Mouse (Mus musculus): ENCODE results near the gene Gng2. TPM values are rescaled to one million over a fixed set of nuclear protein-coding genes. Genes with fewer than 3 reads are reported as not detected.

Gng2 gene
- polyA plus RNA-seq, 1 experiment: 16.1 TPM

DNA sequence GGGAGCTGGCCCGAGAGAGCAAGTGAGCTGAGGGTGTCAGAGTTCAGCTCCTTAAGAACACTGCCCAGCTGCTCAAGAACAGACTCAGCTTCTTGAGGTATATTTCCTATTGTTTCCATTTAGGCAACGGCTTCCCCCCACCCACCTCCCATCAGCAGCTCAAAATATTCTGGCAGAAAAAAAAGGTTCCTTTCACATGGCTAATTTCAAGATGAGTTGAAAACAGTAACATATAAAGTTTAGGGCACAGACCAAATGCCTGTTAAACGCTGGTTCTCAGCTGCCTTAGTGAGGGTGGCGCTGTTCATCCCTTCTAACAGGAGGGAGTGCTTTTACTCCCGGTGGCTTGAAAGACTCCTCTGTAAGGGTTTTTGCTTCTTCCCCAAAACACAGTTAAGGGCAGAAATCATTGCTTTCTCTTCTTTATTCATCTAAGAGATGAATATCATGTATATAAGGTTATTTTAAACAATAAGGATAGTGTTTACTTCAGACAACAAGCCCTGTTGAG is 8.4 kb downstream of the Gng2 start:
- H3K4me1 ChIP-seq (ENCODE audit: control insufficient read depth, insufficient read depth, low read length): no peaks in the 10 kb centered on the region; the same call in 1 of the 2 replicates
- H3K4me3 ChIP-seq (replicated peaks; ENCODE audit: extremely low read depth, low read depth, low read length): no peak overlapping the region
- DNase-seq: no peak
- no peak for TF ChIP-seq POLR2A (IDR thresholded peaks at IDR 0.05; ENCODE audit: borderline replicate concordance, extremely low read depth, low read depth, low read length)
- no peak for TF ChIP-seq CTCF (IDR thresholded peaks at IDR 0.05; ENCODE audit: insufficient read depth, low read length)
- WGBS: 52% methylated on average over 5 of the region's 5 CpGs

DNA sequence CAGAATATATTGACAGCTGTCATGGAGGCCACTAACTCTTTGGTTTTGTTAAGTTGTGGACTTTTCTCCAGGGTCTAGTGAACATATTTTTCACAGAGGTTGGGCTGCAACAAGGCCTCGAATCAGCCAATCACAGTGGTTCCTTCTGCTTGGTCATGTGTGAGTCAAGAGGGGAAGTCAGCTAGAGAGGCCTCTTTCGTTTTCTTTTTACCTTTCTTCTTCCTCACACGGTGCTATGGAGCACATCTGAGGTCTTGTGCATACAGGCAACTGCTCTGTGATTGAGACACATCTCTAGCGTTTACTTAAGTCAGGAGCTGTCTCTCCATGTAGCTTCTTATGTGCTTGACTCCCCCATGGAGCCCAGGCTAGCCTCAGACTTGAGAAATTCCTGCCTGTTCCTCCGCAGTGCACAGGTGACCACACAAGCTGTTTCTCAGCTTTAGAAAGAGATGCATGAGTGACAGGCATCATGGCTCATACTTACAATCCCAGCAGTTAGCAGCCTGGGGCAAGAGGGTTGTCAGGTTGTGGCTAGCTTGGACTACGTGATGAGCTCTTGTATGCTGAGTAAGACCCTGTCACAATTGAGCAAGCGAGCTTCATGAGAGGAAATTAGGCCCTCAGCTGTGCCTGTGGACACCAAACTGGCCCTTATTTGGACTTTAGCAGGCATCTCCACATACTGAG is 9.0 kb downstream of the Gng2 start:
- DNase-seq: no peak
- 66% methylated on average over 7 of the region's 7 CpGs for WGBS
- TF ChIP-seq POLR2A (IDR thresholded peaks at IDR 0.05; ENCODE audit: borderline replicate concordance, extremely low read depth, low read depth, low read length) (no peak), CTCF (IDR thresholded peaks at IDR 0.05; ENCODE audit: insufficient read depth, low read length) (no peak)
- H3K4me3 ChIP-seq (replicated peaks; ENCODE audit: extremely low read depth, low read depth, low read length): no peak overlapping the region
- H3K4me1 ChIP-seq (ENCODE audit: control insufficient read depth, insufficient read depth, low read length): no peaks in the 10 kb centered on the region; the same call in 1 of the 2 replicates

DNA sequence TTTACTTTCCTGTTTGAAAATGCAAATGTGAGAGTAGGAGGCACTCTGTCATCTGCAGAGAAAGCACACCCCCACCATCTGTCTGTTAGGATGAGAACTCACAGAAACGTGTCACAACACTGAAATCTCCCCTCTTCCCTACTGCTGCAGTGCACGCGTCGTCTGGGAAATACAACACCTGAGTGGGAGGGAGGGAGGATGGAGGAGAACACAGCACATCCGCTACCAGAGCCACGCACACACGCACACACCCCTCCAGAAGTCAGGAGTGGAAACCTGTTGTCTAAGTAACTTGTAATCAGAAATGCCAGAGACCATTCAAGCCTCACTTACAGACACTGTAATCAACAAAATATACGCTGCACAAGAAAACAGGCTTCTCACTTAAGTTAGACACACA is 9.9 kb downstream of the Gng2 start:
- no peak for DNase-seq
- no peak overlapping the region for H3K4me3 ChIP-seq (replicated peaks; ENCODE audit: extremely low read depth, low read depth, low read length)
- no peaks in the 10 kb centered on the region; the same call in 1 of the 2 replicates for H3K4me1 ChIP-seq (ENCODE audit: control insufficient read depth, insufficient read depth, low read length)
- TF ChIP-seq CTCF (IDR thresholded peaks at IDR 0.05; ENCODE audit: insufficient read depth, low read length) (no peak), POLR2A (IDR thresholded peaks at IDR 0.05; ENCODE audit: borderline replicate concordance, extremely low read depth, low read depth, low read length) (no peak)
- 83% methylated on average over 8 of the region's 8 CpGs for WGBS

DNA sequence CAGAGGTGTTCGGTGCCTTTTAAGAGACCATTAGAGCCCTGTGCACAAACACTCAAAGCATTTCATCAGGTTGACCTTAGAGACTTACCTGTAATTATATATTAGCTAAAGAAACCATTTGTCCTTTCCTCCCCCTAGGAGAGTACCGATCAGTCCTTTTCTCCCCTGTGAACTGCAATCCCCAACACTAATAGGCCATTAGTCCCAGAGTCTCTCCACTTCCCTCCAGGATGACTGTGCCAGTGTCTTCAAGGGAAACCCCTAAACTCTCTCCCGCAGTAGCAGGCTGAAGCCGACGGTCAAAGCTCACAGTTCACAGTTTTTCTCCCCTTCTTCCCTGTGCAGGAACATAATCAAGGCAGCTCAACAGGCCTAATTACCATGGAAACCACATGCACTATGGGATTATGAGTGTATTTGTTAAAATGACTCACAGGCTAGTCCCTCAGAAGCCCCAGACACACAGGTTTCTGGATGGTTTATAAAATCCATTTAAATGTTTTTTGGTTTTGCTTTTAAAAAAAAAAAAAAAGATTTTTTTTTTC is 13.4 kb downstream of the Gng2 start:
- Histone ChIP-seq H3K4me1 (ENCODE audit: control insufficient read depth, insufficient read depth, low read length) (no peaks in the 10 kb centered on the region; the same call in 1 of the 2 replicates), H3K4me3 (replicated peaks; ENCODE audit: extremely low read depth, low read depth, low read length) (no peak overlapping the region)
- DNase-seq: no peak
- WGBS: 56% methylated on average over 5 of the region's 5 CpGs
- TF ChIP-seq POLR2A (IDR thresholded peaks at IDR 0.05; ENCODE audit: borderline replicate concordance, extremely low read depth, low read depth, low read length) (no peak), CTCF (IDR thresholded peaks at IDR 0.05; ENCODE audit: insufficient read depth, low read length) (no peak)

DNA sequence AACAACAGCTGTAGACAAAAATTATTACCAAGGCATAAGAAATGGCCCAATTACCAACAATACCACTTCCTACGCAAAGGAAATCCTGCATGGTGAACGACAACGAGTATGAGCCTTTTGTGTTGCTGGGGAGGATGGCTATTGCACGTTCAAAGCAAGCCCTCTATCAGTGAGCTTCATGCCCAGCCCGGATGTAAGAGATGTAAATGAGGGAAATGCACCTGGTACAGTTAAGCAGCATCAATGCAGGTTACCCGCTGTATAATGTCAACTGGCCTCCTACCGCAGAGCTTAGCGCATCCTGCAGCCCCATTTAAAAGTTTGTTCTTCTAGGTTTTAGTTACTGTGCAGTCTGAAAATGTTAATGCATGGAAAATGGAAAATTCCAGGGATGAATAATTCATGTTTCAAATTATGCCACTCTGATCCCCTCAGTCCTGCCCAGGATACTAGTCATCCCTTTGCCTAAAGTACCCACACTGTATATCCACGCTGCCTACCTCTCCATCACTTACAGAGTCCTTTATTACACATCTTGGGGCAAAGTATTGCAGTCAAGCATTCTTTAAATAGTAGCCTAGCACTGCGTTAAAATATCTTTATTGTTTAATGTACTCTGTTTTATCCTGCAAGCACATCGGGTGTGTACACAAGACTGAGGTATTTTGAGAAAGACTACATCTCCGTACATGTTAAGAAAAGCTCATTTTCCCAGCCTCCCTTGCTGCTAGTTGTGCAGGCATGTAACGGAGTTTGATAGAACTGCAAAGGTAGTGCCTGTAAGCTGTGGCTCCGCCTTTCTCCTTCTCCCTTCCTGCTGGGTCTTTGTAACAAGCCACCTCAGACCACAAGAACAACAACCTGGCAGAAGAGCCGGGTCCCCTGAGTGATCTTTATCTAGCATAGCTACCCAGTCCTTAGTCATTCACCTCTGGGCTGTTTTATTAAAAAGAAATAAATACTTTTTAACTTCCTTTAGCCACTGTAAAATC is 15.2 kb downstream of the Gng2 start:
- TF ChIP-seq CTCF (IDR thresholded peaks at IDR 0.05; ENCODE audit: insufficient read depth, low read length): no peak
- no peak for TF ChIP-seq POLR2A (IDR thresholded peaks at IDR 0.05; ENCODE audit: borderline replicate concordance, extremely low read depth, low read depth, low read length)
- H3K4me1 ChIP-seq (ENCODE audit: control insufficient read depth, insufficient read depth, low read length): no peaks in the 10 kb centered on the region; the same call in 1 of the 2 replicates
- H3K4me3 ChIP-seq (replicated peaks; ENCODE audit: extremely low read depth, low read depth, low read length): no peak overlapping the region
- DNase-seq: no peak
- WGBS: 63% methylated on average over 15 of the region's 15 CpGs

DNA sequence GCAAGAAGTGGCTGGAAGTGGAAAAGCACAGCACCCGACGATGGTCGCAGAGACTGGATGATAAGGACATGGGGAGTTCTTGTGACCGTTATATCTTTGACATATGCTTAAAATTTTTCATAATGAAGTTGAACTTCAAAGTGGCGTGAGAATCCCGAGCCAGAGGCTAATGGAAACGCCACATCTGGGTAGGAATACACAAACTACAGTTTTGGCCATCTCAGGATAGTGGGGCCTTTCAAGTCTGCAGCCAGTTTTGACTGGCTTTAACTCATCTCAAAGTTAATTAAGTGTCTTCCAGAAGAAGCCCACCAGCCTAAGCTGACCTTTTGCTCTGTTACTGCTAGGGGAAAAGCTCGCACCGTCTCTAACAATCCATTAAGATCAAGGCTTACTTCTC is 17.6 kb downstream of the Gng2 start:
- WGBS: 72% methylated on average over 9 of the region's 9 CpGs

DNA sequence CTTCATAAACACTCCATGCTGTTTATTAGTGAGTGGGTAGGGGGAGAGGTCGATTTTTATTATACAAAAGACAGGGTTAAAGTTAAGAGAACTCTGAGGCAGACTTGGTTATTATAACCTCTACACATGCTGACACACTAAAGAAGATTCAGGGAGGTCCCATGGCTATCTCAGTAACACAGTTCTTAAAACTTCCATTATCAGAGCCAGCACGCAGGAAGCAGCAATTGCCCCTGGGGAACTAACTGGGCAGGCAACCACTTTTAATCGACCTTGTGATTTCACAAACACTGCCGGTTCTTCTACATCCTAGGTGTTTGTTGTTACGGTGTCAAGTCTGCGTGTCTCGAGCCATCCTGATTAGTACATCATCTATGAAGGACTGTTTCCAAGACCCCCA is 22.4 kb downstream of the Gng2 start:
- 77% methylated on average over 7 of the region's 7 CpGs for WGBS
- no peak overlapping the region for H3K4me3 ChIP-seq (replicated peaks; ENCODE audit: extremely low read depth, low read depth, low read length)
- no peak for TF ChIP-seq POLR2A (IDR thresholded peaks at IDR 0.05; ENCODE audit: borderline replicate concordance, extremely low read depth, low read depth, low read length)
- no peak for TF ChIP-seq CTCF (IDR thresholded peaks at IDR 0.05; ENCODE audit: insufficient read depth, low read length)
- DNase-seq: no peak
- H3K4me1 ChIP-seq (ENCODE audit: control insufficient read depth, insufficient read depth, low read length): no peaks in the 10 kb centered on the region

More for the DNA sequence above, 17.6 kb downstream of the Gng2 start:
- no peaks in the 10 kb centered on the region; the same call in 1 of the 2 replicates for H3K4me1 ChIP-seq (ENCODE audit: control insufficient read depth, insufficient read depth, low read length)
- no peak for DNase-seq
- no peak overlapping the region for H3K4me3 ChIP-seq (replicated peaks; ENCODE audit: extremely low read depth, low read depth, low read length)
- TF ChIP-seq POLR2A (IDR thresholded peaks at IDR 0.05; ENCODE audit: borderline replicate concordance, extremely low read depth, low read depth, low read length): no peak
- TF ChIP-seq CTCF (IDR thresholded peaks at IDR 0.05; ENCODE audit: insufficient read depth, low read length): no peak

DNA sequence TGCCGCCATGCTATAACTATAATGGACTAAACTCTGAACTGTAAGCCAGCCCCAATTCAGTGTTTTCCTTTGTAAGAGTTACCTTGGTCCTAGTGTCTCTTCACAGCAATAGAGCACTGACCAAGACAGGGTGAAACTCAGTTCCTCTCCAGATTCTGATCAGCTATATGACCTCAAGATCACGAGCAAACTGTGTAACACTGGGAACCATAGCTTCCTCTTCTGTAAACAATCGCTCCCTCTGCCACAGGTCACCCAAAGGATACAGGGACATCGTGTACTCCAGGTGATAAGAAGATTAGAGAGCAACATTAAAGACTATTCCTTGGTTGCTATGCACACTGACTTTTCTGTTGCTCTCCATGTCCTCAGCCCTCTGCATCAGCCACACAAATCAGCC is 26.6 kb downstream of the Gng2 start:
- TF ChIP-seq CTCF (IDR thresholded peaks at IDR 0.05; ENCODE audit: insufficient read depth, low read length) (no peak), POLR2A (IDR thresholded peaks at IDR 0.05; ENCODE audit: borderline replicate concordance, extremely low read depth, low read depth, low read length) (no peak)
- no peak for DNase-seq
- Histone ChIP-seq H3K4me1 (ENCODE audit: control insufficient read depth, insufficient read depth, low read length) (no peaks in the 10 kb centered on the region), H3K4me3 (replicated peaks; ENCODE audit: extremely low read depth, low read depth, low read length) (no peak overlapping the region)
- 57% methylated on average over 4 of the region's 4 CpGs for WGBS

DNA sequence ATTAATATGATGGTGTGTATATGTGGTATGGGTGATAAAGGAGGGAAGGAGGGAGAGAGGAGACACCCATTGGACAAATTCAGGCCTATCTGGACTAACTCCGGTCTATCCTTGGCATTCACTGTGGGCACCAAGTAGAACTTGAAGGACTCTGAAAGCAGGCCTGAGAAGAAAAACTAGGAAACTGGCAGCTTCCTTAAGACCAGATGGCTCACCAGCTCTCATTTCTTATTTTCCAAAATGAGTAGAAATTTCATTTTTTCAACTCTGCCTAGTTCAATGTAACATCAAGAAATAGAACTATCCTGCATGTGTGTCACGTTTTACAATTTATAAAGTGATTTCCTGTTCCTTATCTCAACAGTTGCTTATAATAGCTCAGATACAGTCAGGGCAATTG is 28.0 kb downstream of the Gng2 start:
- TF ChIP-seq POLR2A (IDR thresholded peaks at IDR 0.05; ENCODE audit: borderline replicate concordance, extremely low read depth, low read depth, low read length) (no peak), CTCF (IDR thresholded peaks at IDR 0.05; ENCODE audit: insufficient read depth, low read length) (no peak)
- H3K4me3 ChIP-seq (replicated peaks; ENCODE audit: extremely low read depth, low read depth, low read length): no peak overlapping the region
- no peak for DNase-seq
- no peaks in the 10 kb centered on the region for H3K4me1 ChIP-seq (ENCODE audit: control insufficient read depth, insufficient read depth, low read length)
- WGBS: 61% methylated on average over 2 of the region's 2 CpGs
